Mouse (Mus musculus) ES-E14 (cell line): ENCODE data around the gene Dpp6.

Experiments used
- CHD2 ChIP-seq: IDR thresholded peaks from 2 replicates; pipeline ENCODE4 v1.6.1; 2014; ENCODE audit warnings: mild to moderate bottlenecking, low read depth, low read length, inconsistent platforms
- HCFC1 ChIP-seq: IDR thresholded peaks from 2 replicates; pipeline ENCODE4 v1.6.1; 2012; ENCODE audit warnings: low read length, inconsistent platforms, borderline replicate concordance; ENCODE audit not compliant: insufficient read depth
- MAFK ChIP-seq: IDR thresholded peaks from 2 replicates; pipeline ENCODE4 v1.6.1; 2014; ENCODE audit warnings: mild to moderate bottlenecking, low read depth, low read length, inconsistent platforms; ENCODE audit not compliant: insufficient read depth
- ZC3H11A ChIP-seq: IDR thresholded peaks from 2 replicates; pipeline ENCODE4 v1.6.1; 2012; ENCODE audit warnings: low read depth, mild to moderate bottlenecking, inconsistent platforms, low read length, borderline replicate concordance
- ZNF384 ChIP-seq: IDR thresholded peaks from 2 replicates; pipeline ENCODE4 v1.6.1; 2012; ENCODE audit warnings: low read depth, low read length, inconsistent platforms

DNA sequence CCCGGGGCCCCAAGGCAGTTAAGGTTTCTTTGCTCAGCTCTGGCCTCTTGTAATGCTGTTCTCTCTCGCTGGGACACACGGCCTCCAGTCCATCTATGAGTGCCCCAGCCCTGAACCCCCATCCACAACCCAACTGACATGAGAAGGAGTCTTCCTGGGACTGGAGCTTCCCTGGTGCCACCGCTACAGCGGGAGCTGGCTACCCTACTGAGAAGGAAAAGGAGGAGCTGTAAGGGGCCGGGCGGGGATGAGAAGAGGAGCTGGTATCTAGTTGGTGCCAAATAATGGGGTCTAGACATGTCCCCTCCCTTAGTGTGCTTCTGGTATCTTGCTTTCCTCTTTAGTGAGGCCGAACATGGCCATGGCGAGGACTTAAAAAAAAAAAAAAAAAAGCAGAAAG, 231.9 kb downstream of the Dpp6 start:
- TF ChIP-seq MAFK = no peak
- TF ChIP-seq ZC3H11A = no peak
- TF ChIP-seq ZNF384 = no peak
- no peak for TF ChIP-seq CHD2
- no peak for TF ChIP-seq HCFC1
